Mouse (Mus musculus) CD4-positive, CD25-positive, alpha-beta regulatory T cell, adult 2 months (primary cell): ENCODE measurements at regions not wholly inside any gene's neighbourhood (a gene's known extent, or its start where the extent isn't known, plus 50 kb on each side); places are given as distances from the start of the nearest gene placed in this dataset.

Experiments used
- DNase-seq: peaks from one replicate; pipeline ENCODE4 v3.0.0-alpha.2; 2012; ENCODE audit warnings: low read depth, low spot score

- no peak for DNase-seq
Observed at GRCm38 (mm10) chr4:53219351-53219750, 59.7 kb upstream of the Abca1 start.

- DNase-seq = no peak
Observed at GRCm38 (mm10) chr4:53218752-53219151, 59.1 kb upstream of the Abca1 start.

GRCm38 (mm10) chr4:53218291-53218640, 58.6 kb upstream of the Abca1 start:
- DNase-seq = no peak

- DNase-seq = peak; percentile 88
Observed at GRCm38 (mm10) chr4:53217608-53218290, 58.1 kb upstream of the Abca1 start.

GRCm38 (mm10) chr4:53212541-53212940, 52.8 kb upstream of the Abca1 start:
- no peak for DNase-seq

GRCm38 (mm10) chr4:53210685-53211084, 51.0 kb upstream of the Abca1 start:
- DNase-seq = no peak
